Mouse (Mus musculus): ENCODE data around the gene Blcap. TPM values are rescaled to one million over a fixed set of nuclear protein-coding genes. Genes with fewer than 3 reads are reported as not detected.

The Blcap gene
- polyA plus RNA-seq, 1 experiment from 2014 or later: 288 TPM

- H3K27me3 ChIP-seq (replicated peaks; ENCODE audit: control insufficient read depth, insufficient read depth, low read length): no peaks in the 10 kb centered on the region
- ATAC-seq: no peak
- no peak overlapping the region for H3K4me3 ChIP-seq (ENCODE audit: low read length)
- no peak overlapping the region for H3K4me2 ChIP-seq (ENCODE audit: low read length)
- H3K9ac ChIP-seq (ENCODE audit: low read depth, low read length): no peak overlapping the region
- no peaks in the 10 kb centered on the region for H3K9me3 ChIP-seq (ENCODE audit: control insufficient read depth, low read length)
- H3K4me1 ChIP-seq (ENCODE audit: control insufficient read depth, insufficient read depth, low read depth, low read length): peaks cover 31% of the 10 kb centered on the region
- H3K36me3 ChIP-seq (ENCODE audit: control insufficient read depth, insufficient read depth, low read length): 0 out of 2 replicates have a peak, but pooled peaks cover 2% of the 10 kb centered on the region
- peak overlapping the region; percentile 64 for H3K27ac ChIP-seq (ENCODE audit: low read depth, low read length)
These were observed 24.4 kb downstream of the Blcap start for GRCm38 (mm10) chr2:157546686-157547085.

GRCm38 (mm10) chr2:157544333-157544888, 26.7 kb downstream of the Blcap start:
- Histone ChIP-seq H3K36me3 (ENCODE audit: control insufficient read depth, insufficient read depth, low read length) (0 out of 2 replicates have a peak, but pooled peaks cover 2% of the 10 kb centered on the region), H3K9ac (ENCODE audit: low read depth, low read length) (no peak overlapping the region), H3K4me2 (ENCODE audit: low read length) (no peak overlapping the region), H3K27me3 (replicated peaks; ENCODE audit: control insufficient read depth, insufficient read depth, low read length) (no peaks in the 10 kb centered on the region), H3K27ac (ENCODE audit: low read depth, low read length) (no peak overlapping the region), H3K9me3 (ENCODE audit: control insufficient read depth, low read length) (no peaks in the 10 kb centered on the region), H3K4me1 (ENCODE audit: control insufficient read depth, insufficient read depth, low read depth, low read length) (peaks cover 46% of the 10 kb centered on the region), H3K4me3 (ENCODE audit: low read length) (no peak overlapping the region)
- ATAC-seq: no peak
- WGBS: 49% methylated on average over 9 of the region's 9 CpGs

GRCm38 (mm10) chr2:157542415-157542814, 28.7 kb downstream of the Blcap start:
- no peaks in the 10 kb centered on the region for H3K36me3 ChIP-seq (ENCODE audit: control insufficient read depth, insufficient read depth, low read length)
- WGBS: 49% methylated on average over 4 of the region's 4 CpGs
- no peaks in the 10 kb centered on the region for H3K27me3 ChIP-seq (replicated peaks; ENCODE audit: control insufficient read depth, insufficient read depth, low read length)
- no peaks in the 10 kb centered on the region for H3K9me3 ChIP-seq (ENCODE audit: control insufficient read depth, low read length)
- H3K4me3 ChIP-seq (ENCODE audit: low read length): no peak overlapping the region
- ATAC-seq: no peak
- no peak overlapping the region for H3K4me2 ChIP-seq (ENCODE audit: low read length)
- H3K9ac ChIP-seq (ENCODE audit: low read depth, low read length): 0 out of 2 replicates have a peak overlapping the region, but pooled peaks have one; percentile 19
- peaks cover 50% of the 10 kb centered on the region for H3K4me1 ChIP-seq (ENCODE audit: control insufficient read depth, insufficient read depth, low read depth, low read length)
- 0 out of 2 replicates have a peak overlapping the region, but pooled peaks have one; percentile 48 for H3K27ac ChIP-seq (ENCODE audit: low read depth, low read length)

- peaks cover 53% of the 10 kb centered on the region for H3K4me1 ChIP-seq (ENCODE audit: control insufficient read depth, insufficient read depth, low read depth, low read length)
- no peak for ATAC-seq
- 0 out of 2 replicates have a peak overlapping the region, but pooled peaks have one; percentile 0 for H3K27ac ChIP-seq (ENCODE audit: low read depth, low read length)
These were observed 29.4 kb downstream of the Blcap start for GRCm38 (mm10) chr2:157541631-157542030.

GRCm38 (mm10) chr2:157540953-157541569, 30.0 kb downstream of the Blcap start:
- ATAC-seq: no peak
- H3K27me3 ChIP-seq (replicated peaks; ENCODE audit: control insufficient read depth, insufficient read depth, low read length): no peaks in the 10 kb centered on the region
- peaks cover 54% of the 10 kb centered on the region for H3K4me1 ChIP-seq (ENCODE audit: control insufficient read depth, insufficient read depth, low read depth, low read length)
- H3K9me3 ChIP-seq (ENCODE audit: control insufficient read depth, low read length): no peaks in the 10 kb centered on the region
- no peaks in the 10 kb centered on the region for H3K36me3 ChIP-seq (ENCODE audit: control insufficient read depth, insufficient read depth, low read length)
- 0 out of 2 replicates have a peak overlapping the region, but pooled peaks have one; percentile 9 for H3K4me2 ChIP-seq (ENCODE audit: low read length)
- no peak overlapping the region for H3K4me3 ChIP-seq (ENCODE audit: low read length)
- 17% methylated on average over 9 of the region's 9 CpGs for WGBS
- H3K9ac ChIP-seq (ENCODE audit: low read depth, low read length): no peak overlapping the region
- H3K27ac ChIP-seq (ENCODE audit: low read depth, low read length): no peak overlapping the region

More at GRCm38 (mm10) chr2:157541631-157542030, 29.4 kb downstream of the Blcap start:
- Histone ChIP-seq H3K9me3 (ENCODE audit: control insufficient read depth, low read length) (no peaks in the 10 kb centered on the region), H3K4me3 (ENCODE audit: low read length) (no peak overlapping the region), H3K36me3 (ENCODE audit: control insufficient read depth, insufficient read depth, low read length) (no peaks in the 10 kb centered on the region), H3K4me2 (ENCODE audit: low read length) (no peak overlapping the region), H3K9ac (ENCODE audit: low read depth, low read length) (no peak overlapping the region), H3K27me3 (replicated peaks; ENCODE audit: control insufficient read depth, insufficient read depth, low read length) (no peaks in the 10 kb centered on the region)
- 38% methylated on average over 8 of the region's 8 CpGs for WGBS

- no peak for ATAC-seq
- H3K9ac ChIP-seq (ENCODE audit: low read depth, low read length): no peak overlapping the region
- H3K27ac ChIP-seq (ENCODE audit: low read depth, low read length): peak overlapping the region; percentile 18; the same call in 1 of the 2 replicates
- WGBS: 35% methylated on average over 24 of the region's 24 CpGs
- 0 out of 2 replicates have a peak overlapping the region, but pooled peaks have one; percentile 9 for H3K4me2 ChIP-seq (ENCODE audit: low read length)
- H3K4me1 ChIP-seq (ENCODE audit: control insufficient read depth, insufficient read depth, low read depth, low read length): peaks cover 51% of the 10 kb centered on the region
- no peaks in the 10 kb centered on the region for H3K9me3 ChIP-seq (ENCODE audit: control insufficient read depth, low read length)
- H3K36me3 ChIP-seq (ENCODE audit: control insufficient read depth, insufficient read depth, low read length): no peaks in the 10 kb centered on the region
- no peaks in the 10 kb centered on the region for H3K27me3 ChIP-seq (replicated peaks; ENCODE audit: control insufficient read depth, insufficient read depth, low read length)
- no peak overlapping the region for H3K4me3 ChIP-seq (ENCODE audit: low read length)
These were observed 30.8 kb downstream of the Blcap start for GRCm38 (mm10) chr2:157540073-157540952.

GRCm38 (mm10) chr2:157537118-157537517, 34.0 kb downstream of the Blcap start:
- ATAC-seq: peak; percentile 21; the same call in 1 of the 2 replicates
- Histone ChIP-seq H3K27ac (ENCODE audit: low read depth, low read length) (peak overlapping the region; percentile 80), H3K4me1 (ENCODE audit: control insufficient read depth, insufficient read depth, low read depth, low read length) (peaks cover 45% of the 10 kb centered on the region), H3K36me3 (ENCODE audit: control insufficient read depth, insufficient read depth, low read length) (no peaks in the 10 kb centered on the region), H3K9ac (ENCODE audit: low read depth, low read length) (no peak overlapping the region), H3K4me3 (ENCODE audit: low read length) (no peak overlapping the region), H3K4me2 (ENCODE audit: low read length) (no peak overlapping the region), H3K27me3 (replicated peaks; ENCODE audit: control insufficient read depth, insufficient read depth, low read length) (no peaks in the 10 kb centered on the region), H3K9me3 (ENCODE audit: control insufficient read depth, low read length) (no peaks in the 10 kb centered on the region)
- 18% methylated on average over 7 of the region's 7 CpGs for WGBS

GRCm38 (mm10) chr2:157536476-157537081, 34.5 kb downstream of the Blcap start:
- H3K27me3 ChIP-seq (replicated peaks; ENCODE audit: control insufficient read depth, insufficient read depth, low read length): no peaks in the 10 kb centered on the region
- H3K4me1 ChIP-seq (ENCODE audit: control insufficient read depth, insufficient read depth, low read depth, low read length): peaks cover 44% of the 10 kb centered on the region
- no peaks in the 10 kb centered on the region for H3K9me3 ChIP-seq (ENCODE audit: control insufficient read depth, low read length)
- no peaks in the 10 kb centered on the region for H3K36me3 ChIP-seq (ENCODE audit: control insufficient read depth, insufficient read depth, low read length)
- H3K27ac ChIP-seq (ENCODE audit: low read depth, low read length): peak overlapping the region; percentile 80
- H3K4me2 ChIP-seq (ENCODE audit: low read length): no peak overlapping the region
- no peak for ATAC-seq
- no peak overlapping the region for H3K4me3 ChIP-seq (ENCODE audit: low read length)
- WGBS: 54% methylated on average over 7 of the region's 7 CpGs
- 0 out of 2 replicates have a peak overlapping the region, but pooled peaks have one; percentile 23 for H3K9ac ChIP-seq (ENCODE audit: low read depth, low read length)
